Mouse (Mus musculus) skeletal muscle tissue, adult 2 months (tissue): ENCODE measurements around the gene Itpr2.

Experiments
- DNase-seq: peaks from one replicate; pipeline ENCODE4 v3.0.0-alpha.2; 2012; ENCODE audit warnings: low read depth, low spot score

Gene Itpr2

GRCm38 (mm10) chr6:146228048-146228447, 274.0 kb downstream of the Itpr2 start:
- no peak for DNase-seq

DNA sequence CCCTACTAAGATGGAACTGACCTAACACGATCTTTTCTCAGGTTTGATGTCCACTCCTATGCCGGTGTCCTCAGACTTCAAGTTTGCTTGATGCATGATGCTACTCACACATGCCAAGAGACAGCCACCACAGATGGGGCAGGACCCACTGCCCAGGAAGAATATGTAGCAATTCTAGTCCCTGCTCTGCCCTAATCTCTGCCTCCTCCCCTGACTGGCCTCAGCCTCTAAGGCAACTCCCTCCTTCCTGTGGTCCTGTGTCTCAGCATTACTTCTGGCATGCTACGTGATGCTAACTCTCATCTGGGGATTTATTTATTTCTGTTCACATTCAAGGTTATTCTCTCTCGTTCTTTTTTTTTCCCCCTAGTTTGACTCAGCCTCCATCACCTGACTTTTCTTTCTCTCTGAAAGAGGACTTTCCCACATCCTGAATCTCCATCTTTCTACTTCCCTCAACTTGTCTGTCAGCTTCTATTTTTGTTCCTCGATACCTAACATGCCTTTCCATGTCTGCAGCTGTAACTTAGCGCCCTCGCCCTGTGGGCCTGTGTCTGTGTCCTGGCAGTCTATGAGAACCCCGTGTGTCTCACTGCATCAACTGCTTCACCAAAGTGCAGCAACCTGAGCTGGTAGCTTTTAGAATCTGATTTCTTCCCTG, 279.5 kb downstream of the Itpr2 start:
- no peak for DNase-seq

GRCm38 (mm10) chr6:146221371-146222336, 280.4 kb downstream of the Itpr2 start:
- DNase-seq: peak; percentile 33

- DNase-seq: no peak
Observed at GRCm38 (mm10) chr6:146220071-146220470, 282.0 kb downstream of the Itpr2 start.

- no peak for DNase-seq
Observed at GRCm38 (mm10) chr6:146219534-146219933, 282.5 kb downstream of the Itpr2 start.

GRCm38 (mm10) chr6:146215302-146215701, 286.7 kb downstream of the Itpr2 start:
- DNase-seq: no peak

GRCm38 (mm10) chr6:146212339-146212738, 289.7 kb downstream of the Itpr2 start:
- no peak for DNase-seq

DNA sequence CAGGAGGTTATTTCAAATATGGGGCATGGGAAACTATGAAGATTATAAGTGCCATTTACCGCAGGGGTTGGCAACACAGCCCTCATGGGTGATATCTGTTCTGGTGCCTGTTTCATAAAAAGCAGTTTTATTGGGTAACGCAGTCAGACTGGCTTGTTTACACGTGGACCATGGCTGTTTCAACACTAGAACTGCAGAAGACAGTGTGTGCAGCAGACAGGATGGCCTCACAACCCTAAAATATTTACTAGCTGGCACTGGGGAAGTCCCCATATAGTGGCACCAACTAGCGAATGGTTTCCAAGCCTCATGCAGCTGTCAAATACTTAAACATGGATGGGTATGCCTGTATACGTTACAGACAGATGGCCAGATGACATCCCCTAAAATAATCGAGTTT, 290.8 kb downstream of the Itpr2 start:
- DNase-seq: no peak

- peak; percentile 40 for DNase-seq
Observed at GRCm38 (mm10) chr6:146208983-146209382, 293.0 kb downstream of the Itpr2 start.

- DNase-seq: peak; percentile 25
Observed at GRCm38 (mm10) chr6:146207204-146207959, 294.6 kb downstream of the Itpr2 start.

- no peak for DNase-seq
Observed at GRCm38 (mm10) chr6:146205136-146205535, 296.9 kb downstream of the Itpr2 start.

DNA sequence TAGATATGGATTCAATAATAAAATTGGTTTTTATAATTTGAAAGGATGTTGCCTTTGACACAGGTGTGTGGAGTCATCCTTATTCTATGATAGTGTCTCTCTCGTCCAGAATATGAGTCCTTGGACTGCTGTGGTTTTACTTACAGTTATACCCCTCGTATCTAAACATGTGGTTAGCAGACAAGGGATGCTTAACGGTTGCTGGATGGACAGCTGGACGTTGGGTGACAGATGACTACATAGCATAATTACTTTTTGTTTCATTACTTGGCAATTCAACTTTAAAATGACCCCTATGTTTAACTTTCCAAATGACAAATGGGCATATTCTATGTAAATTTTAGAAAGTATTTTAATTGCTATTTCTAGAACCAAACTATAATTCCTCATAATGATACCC, 297.6 kb downstream of the Itpr2 start:
- DNase-seq: no peak

DNA sequence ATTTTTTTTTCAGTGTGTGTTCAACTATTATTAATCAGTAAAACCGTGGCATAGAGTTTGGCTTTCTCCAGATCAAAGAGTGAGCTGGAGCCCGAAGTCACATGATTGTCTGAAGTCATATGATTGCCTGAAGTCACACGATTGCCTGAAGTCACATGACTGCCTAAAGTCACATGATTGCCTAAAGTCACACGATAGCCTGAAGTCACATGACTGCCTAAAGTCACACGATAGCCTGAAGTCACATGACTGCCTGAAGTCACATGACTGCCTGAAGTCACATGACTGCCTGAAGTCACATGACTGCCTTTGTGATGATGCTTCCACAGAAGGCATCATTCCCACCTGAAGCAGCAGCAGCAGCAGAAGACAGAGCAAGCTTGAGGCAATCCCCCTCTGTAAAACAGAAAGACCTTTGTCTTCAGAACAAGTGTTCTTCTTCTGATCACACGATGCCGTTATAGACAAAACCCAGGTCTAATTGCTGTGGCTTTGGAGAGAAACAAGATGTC, 304.1 kb downstream of the Itpr2 start:
- no peak for DNase-seq

DNA sequence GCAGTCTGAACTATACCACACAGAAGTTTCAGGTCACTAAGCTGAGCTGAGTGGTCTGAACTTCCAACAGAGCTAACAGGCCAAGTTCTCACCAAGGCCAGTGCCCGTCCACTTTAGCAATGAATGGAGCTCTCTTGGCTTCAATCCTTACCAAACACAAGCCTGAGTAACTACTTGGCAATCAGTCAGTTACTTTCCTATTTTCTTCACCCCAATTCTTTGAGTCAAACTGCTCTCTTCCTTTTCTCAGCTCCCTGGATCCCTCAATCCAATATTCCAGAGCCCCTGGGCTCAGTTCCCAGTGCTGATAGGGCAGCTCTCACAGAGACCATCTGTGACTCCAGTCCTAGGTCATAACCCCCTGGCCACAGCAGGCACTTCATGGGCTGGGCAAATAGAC, 305.3 kb downstream of the Itpr2 start:
- DNase-seq: no peak

GRCm38 (mm10) chr6:146195854-146196457, 306.1 kb downstream of the Itpr2 start:
- DNase-seq: no peak

DNA sequence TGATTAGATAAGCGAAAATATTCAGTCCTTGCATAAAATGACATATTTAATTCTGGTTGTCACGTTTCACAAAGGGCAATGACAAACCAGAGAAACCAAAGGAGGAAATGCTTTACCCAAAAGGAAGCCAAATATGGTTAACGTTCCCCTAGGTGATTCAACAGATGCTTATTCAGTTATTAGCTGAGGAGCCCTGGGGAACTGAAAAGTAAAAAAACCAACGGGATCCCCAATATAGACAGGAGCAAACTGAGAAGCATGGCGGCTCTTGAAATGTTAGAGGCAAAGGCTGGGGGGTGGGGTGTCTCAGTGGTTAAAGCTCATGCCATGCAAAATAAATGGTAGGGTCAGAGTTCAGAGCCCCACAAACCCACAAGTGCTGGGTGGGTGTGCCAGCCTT, 310.1 kb downstream of the Itpr2 start:
- DNase-seq: no peak

GRCm38 (mm10) chr6:146190006-146190405, 312.0 kb downstream of the Itpr2 start:
- no peak for DNase-seq

- DNase-seq: no peak
Observed at GRCm38 (mm10) chr6:146185532-146185931, 316.5 kb downstream of the Itpr2 start.

DNA sequence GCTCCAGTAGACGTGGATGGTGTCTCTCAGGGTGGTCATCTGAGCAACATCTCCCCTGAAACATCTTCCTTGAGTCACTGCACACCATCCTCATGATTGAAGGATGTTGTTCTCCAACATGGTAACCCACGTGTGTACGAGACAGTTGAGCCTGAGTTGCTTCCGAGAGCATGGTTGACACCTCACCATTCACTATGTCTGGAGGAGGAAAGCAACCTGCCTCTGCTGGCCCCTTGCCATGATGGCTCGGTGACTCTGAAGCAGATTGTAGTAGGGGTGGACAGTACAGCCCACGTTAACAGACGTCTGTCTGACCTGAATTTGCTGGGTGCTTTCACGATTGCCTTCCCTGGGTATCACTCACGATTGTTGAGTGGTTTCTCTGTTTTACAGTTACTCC, 317.3 kb downstream of the Itpr2 start:
- DNase-seq: no peak

- DNase-seq: no peak
Observed at GRCm38 (mm10) chr6:146174644-146175250, 327.3 kb downstream of the Itpr2 start.

GRCm38 (mm10) chr6:146170603-146171051, 331.4 kb downstream of the Itpr2 start:
- peak; percentile 55 for DNase-seq
